Mouse (Mus musculus) embryonic fibroblast, embryonic 13.5 days (primary cell): ENCODE results near the gene Olfr1404.
"Not testable (repeated sequence)": the region's sequence is repeated elsewhere in the genome, so short reads cannot be mapped to it uniquely, and the experiment has no call there.

Source experiments
- CTCF ChIP-seq: IDR thresholded peaks from 2 replicates; pipeline ENCODE4 v1.5.1; 2011; ENCODE audit warnings: mild to moderate bottlenecking, control low read depth, low read length, moderate library complexity, borderline replicate concordance; ENCODE audit not compliant: insufficient read depth
- POLR2A ChIP-seq: IDR thresholded peaks from 2 replicates; pipeline ENCODE4 v1.6.1; 2011; ENCODE audit warnings: low read depth, mild to moderate bottlenecking, control low read depth, low read length, moderate library complexity

DNA sequence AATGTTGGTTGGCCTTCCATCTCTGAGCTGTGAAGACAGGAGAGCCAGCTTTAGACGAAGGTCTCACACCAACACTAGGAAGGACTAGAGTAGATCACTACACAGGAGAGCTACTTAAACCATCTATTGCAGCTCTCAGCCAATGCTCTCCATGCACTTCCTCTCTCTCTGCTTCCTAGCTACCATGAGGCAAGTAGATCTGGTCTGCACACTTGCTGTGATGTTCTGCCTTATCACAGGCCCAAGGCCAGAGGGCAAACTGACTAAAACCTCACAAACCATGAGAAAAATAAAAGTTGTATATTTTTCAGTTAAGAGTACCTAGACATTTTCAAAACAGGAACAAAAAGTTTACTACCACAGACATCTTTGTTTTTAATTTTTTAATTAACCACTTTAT lies 24.8 kb downstream of the Olfr1404 start:
- TF ChIP-seq CTCF, POLR2A: not testable (repeated sequence)
